Mouse (Mus musculus) midbrain, embryonic 10.5 days (tissue): ENCODE results near the gene Serpina3k. TPM values are rescaled to one million over a fixed set of nuclear protein-coding genes. Genes with fewer than 3 reads are reported as not detected.

Experiments used
- polyA plus RNA-seq: library from polyadenylated mRNA; unstranded; fragments of >200 nt; fragmentation: Nextera tagmentation; extraction: Ambion mirVana; gene quantifications from 2 replicates; pipeline ENCODE4 v1.2.1, GENCODE M21; 2016

Gene Serpina3k
- polyA plus RNA-seq, 1 experiment from 2014 or later = not detected

Other genes with a start within 250 kb of the Serpina3k start
- gene Serpina5, start 237.4 kb upstream of the Serpina3k start, polyA plus RNA-seq = not detected in 2 replicates
- not detected in 2 replicates for gene Serpina3a, start 225.8 kb upstream of the Serpina3k start, polyA plus RNA-seq
- gene Serpina3b, start 210.5 kb upstream of the Serpina3k start, polyA plus RNA-seq = not detected in 2 replicates
- not detected in 2 replicates for gene Serpina3c, start 184.6 kb upstream of the Serpina3k start, polyA plus RNA-seq
- 0.27 and 0.30 TPM in 2 replicates for gene Serpina3f, start 123.9 kb upstream of the Serpina3k start, polyA plus RNA-seq
- gene Serpina3g, start 102.2 kb upstream of the Serpina3k start, polyA plus RNA-seq = 0.25 TPM in 1 of 2 replicates, not detected in the other
- gene Serpina3i, start 75.4 kb upstream of the Serpina3k start, polyA plus RNA-seq = not detected in 2 replicates
- gene Serpina3j, start 23.9 kb upstream of the Serpina3k start, polyA plus RNA-seq = not detected in 2 replicates
- not detected in 2 replicates for gene Serpina3m, start within 50 bp of the Serpina3k start, polyA plus RNA-seq
- not detected in 2 replicates for gene Serpina3n, start 68.2 kb downstream of the Serpina3k start, polyA plus RNA-seq
- gene Gsc, start 134.8 kb downstream of the Serpina3k start, polyA plus RNA-seq = 0.24 and 0.27 TPM in 2 replicates